Mouse (Mus musculus) E14TG2a.4 (cell line): ENCODE measurements around the gene Col13a1.
A peak's percentile ranks its signal among the peaks of the same experiment; 100 is the strongest.

Source experiments
- CTCF ChIP-seq: conservative IDR thresholded peaks from 2 replicates; pipeline ENCODE4 v1.5.1; 2014; ENCODE audit warnings: low read length
- NANOG ChIP-seq: IDR thresholded peaks from 2 replicates; pipeline ENCODE4 v1.6.1; 2014; ENCODE audit warnings: borderline replicate concordance, low read length, mixed read lengths
- POU5F1 ChIP-seq: IDR thresholded peaks from 2 replicates; pipeline ENCODE4 v1.6.1; 2014; ENCODE audit warnings: low read length, borderline replicate concordance

DNA sequence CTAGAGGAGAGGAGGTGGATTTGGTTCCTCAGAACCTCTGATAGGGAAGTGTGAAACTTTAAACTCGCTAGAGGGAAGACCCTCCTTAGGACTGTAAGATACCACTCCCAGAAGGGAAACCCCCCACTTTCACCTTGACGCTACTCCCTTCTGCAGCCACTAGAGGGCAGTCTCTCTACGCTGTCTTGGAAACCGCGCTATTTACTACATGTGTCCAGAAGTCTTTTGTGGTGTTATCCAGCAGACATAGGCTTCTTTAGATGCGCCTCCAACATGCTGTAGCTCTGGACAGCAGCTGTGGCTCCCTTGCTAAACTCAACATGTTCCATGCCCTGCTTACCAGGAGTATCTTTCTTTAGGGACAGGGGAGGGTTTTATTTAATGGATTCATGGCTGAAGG lies 140.1 kb downstream of the Col13a1 start:
- TF ChIP-seq CTCF = peak; percentile 91
- no peak for TF ChIP-seq NANOG
- TF ChIP-seq POU5F1 = no peak
